Mouse (Mus musculus) MEL (cell line): ENCODE data around the gene Ints7. TPM values are rescaled to one million over a fixed set of nuclear protein-coding genes. Genes with fewer than 3 reads are reported as not detected.

Experiments used
- DNase-seq: peaks from one replicate; pipeline ENCODE4 v3.0.0; 2011; ENCODE audit warnings: low read depth, low spot score
- H3K27ac ChIP-seq: 2 replicates; pipeline ENCODE4 v1.5.1; 2012; ENCODE audit warnings: low read depth, mild to moderate bottlenecking, control low read depth, low read length, moderate library complexity; ENCODE audit not compliant: control insufficient read depth
- H3K27me3 ChIP-seq, 2 experiments: fragments of 150-350 bp in 1 of 2; sonication (generic) in 1 of 2; 2 replicates each; pipeline ENCODE4 v1.6.1; 2012; ENCODE audit warnings: low read length in 2 of 2, mild to moderate bottlenecking in 2 of 2, improper control_type of control experiment in 1 of 2, moderate library complexity in 1 of 2; ENCODE audit not compliant: insufficient read depth in 2 of 2, control insufficient read depth in 1 of 2
- H3K36me3 ChIP-seq, 2 experiments: 2 replicates each; pipeline ENCODE4 v1.6.1; 2012 to 2014; ENCODE audit warnings: low read length in 2 of 2, improper control_type of control experiment in 1 of 2, inconsistent platforms in 1 of 2, mild to moderate bottlenecking in 1 of 2; ENCODE audit not compliant: insufficient read depth in 2 of 2, control insufficient read depth in 1 of 2
- H3K4me1 ChIP-seq, 2 experiments: fragments of 150-350 bp in 1 of 2; sonication (generic) in 1 of 2; 2 replicates each; pipeline ENCODE4 v1.6.1; 2012; ENCODE audit warnings: low read length in 2 of 2, improper control_type of control experiment in 1 of 2, mild to moderate bottlenecking in 1 of 2; ENCODE audit not compliant: insufficient read depth in 2 of 2, control insufficient read depth in 1 of 2
- H3K4me3 ChIP-seq, 2 experiments: fragments of 150-350 bp in 1 of 2; sonication (generic) in 1 of 2; 2 replicates each; pipeline ENCODE4 v1.5.1; 2012; ENCODE audit warnings: low read depth in 2 of 2, low read length in 2 of 2, mild to moderate bottlenecking in 2 of 2, moderate library complexity in 2 of 2, control low read depth in 1 of 2, improper control_type of control experiment in 1 of 2; ENCODE audit not compliant: control insufficient read depth in 1 of 2, insufficient read depth in 1 of 2
- H3K79me2 ChIP-seq: 2 replicates; pipeline ENCODE4 v1.6.1; 2012; ENCODE audit warnings: mild to moderate bottlenecking, low read length, moderate library complexity; ENCODE audit not compliant: control insufficient read depth, poor library complexity, insufficient read depth
- H3K9ac ChIP-seq: 2 replicates; pipeline ENCODE4 v1.6.1; 2012; ENCODE audit warnings: low read depth, mild to moderate bottlenecking, control low read depth, low read length, moderate library complexity; ENCODE audit not compliant: control insufficient read depth, poor library complexity, severe bottlenecking
- H3K9me3 ChIP-seq: fragments of 150-350 bp; sonication (generic); replicated peaks from 2 replicates; pipeline ENCODE4 v1.6.1; 2012; ENCODE audit warnings: mild to moderate bottlenecking, low read length, improper control_type of control experiment, moderate library complexity; ENCODE audit not compliant: insufficient read depth
- BHLHE40 ChIP-seq: IDR thresholded peaks from 2 replicates; pipeline ENCODE4 v1.6.1; 2012; ENCODE audit warnings: low read depth, mild to moderate bottlenecking, inconsistent platforms, low read length, improper control_type of control experiment, borderline replicate concordance
- CHD1 ChIP-seq: IDR thresholded peaks from 2 replicates; pipeline ENCODE4 v1.6.1; 2012; ENCODE audit warnings: low read depth, mild to moderate bottlenecking, inconsistent platforms, low read length, improper control_type of control experiment
- CHD2 ChIP-seq: IDR thresholded peaks from 2 replicates; pipeline ENCODE4 v1.6.1; 2011; ENCODE audit warnings: low read length, improper control_type of control experiment
- CTCF ChIP-seq, 3 experiments: IDR thresholded peaks in 2 of 3; conservative IDR thresholded peaks in 1 of 3; 2 replicates each; pipeline ENCODE4 v1.5.1; 2011 to 2012; ENCODE audit warnings: low read length in 3 of 3, low read depth in 2 of 3, mild to moderate bottlenecking in 2 of 3, improper control_type of control experiment in 1 of 3, inconsistent platforms in 1 of 3, mixed read lengths in 1 of 3, moderate library complexity in 1 of 3; ENCODE audit not compliant: control insufficient read depth in 1 of 3, insufficient read depth in 1 of 3, poor library complexity in 1 of 3, severe bottlenecking in 1 of 3
- E2F4 ChIP-seq: IDR thresholded peaks from 2 replicates; pipeline ENCODE4 v1.6.1; 2011; ENCODE audit warnings: low read depth, low read length, improper control_type of control experiment, borderline replicate concordance
- ELF1 ChIP-seq: IDR thresholded peaks from 2 replicates; pipeline ENCODE4 v1.6.1; 2014; ENCODE audit warnings: low read depth, mild to moderate bottlenecking, inconsistent platforms, low read length, improper control_type of control experiment, moderate library complexity
- EP300 ChIP-seq, 2 experiments: IDR thresholded peaks; 2 replicates each; pipeline ENCODE4 v1.6.1; 2011; ENCODE audit warnings: improper control_type of control experiment in 2 of 2, low read length in 2 of 2, low read depth in 1 of 2, mild to moderate bottlenecking in 1 of 2
- ETS1 ChIP-seq: IDR thresholded peaks from 2 replicates; pipeline ENCODE4 v1.6.1; 2012; ENCODE audit warnings: low read depth, mild to moderate bottlenecking, inconsistent platforms, low read length, improper control_type of control experiment, moderate library complexity
- GABPA ChIP-seq: IDR thresholded peaks from 2 replicates; pipeline ENCODE4 v1.6.1; 2012; ENCODE audit warnings: low read depth, mild to moderate bottlenecking, inconsistent platforms, low read length, improper control_type of control experiment, moderate library complexity
- GATA1 ChIP-seq: IDR thresholded peaks from 2 replicates; pipeline ENCODE4 v1.6.1; 2011; ENCODE audit warnings: low read depth, low read length, improper control_type of control experiment
- HCFC1 ChIP-seq: IDR thresholded peaks from 2 replicates; pipeline ENCODE4 v1.6.1; 2012; ENCODE audit warnings: low read depth, mild to moderate bottlenecking, inconsistent platforms, low read length, improper control_type of control experiment, moderate library complexity
- JUND ChIP-seq: IDR thresholded peaks from 2 replicates; pipeline ENCODE4 v1.6.1; 2011; ENCODE audit warnings: low read depth, mild to moderate bottlenecking, improper control_type of control experiment, low read length
- KAT2A ChIP-seq: conservative IDR thresholded peaks from 2 replicates; pipeline ENCODE4 v1.6.1; 2012; ENCODE audit warnings: low read depth, low read length, improper control_type of control experiment, inconsistent platforms
- MAFK ChIP-seq: IDR thresholded peaks from 2 replicates; pipeline ENCODE4 v1.6.1; 2011; ENCODE audit warnings: low read depth, mild to moderate bottlenecking, low read length, improper control_type of control experiment, borderline replicate concordance
- MAZ ChIP-seq: IDR thresholded peaks from 2 replicates; pipeline ENCODE4 v1.6.1; 2012; ENCODE audit warnings: low read depth, mild to moderate bottlenecking, inconsistent platforms, low read length, improper control_type of control experiment
- MXI1 ChIP-seq: IDR thresholded peaks from 2 replicates; pipeline ENCODE4 v1.6.1; 2011; ENCODE audit warnings: mild to moderate bottlenecking, low read depth, low read length, improper control_type of control experiment
- MYB ChIP-seq: IDR thresholded peaks from 2 replicates; pipeline ENCODE4 v1.6.1; 2011; ENCODE audit warnings: mild to moderate bottlenecking, low read depth, low read length, improper control_type of control experiment
- MYC ChIP-seq: IDR thresholded peaks from 2 replicates; pipeline ENCODE4 v1.6.1; 2011; ENCODE audit warnings: low read depth, mild to moderate bottlenecking, low read length, improper control_type of control experiment, moderate library complexity
- POLR2A ChIP-seq, 2 experiments: IDR thresholded peaks; 2 replicates each; pipeline ENCODE4 v1.6.1; 2011 to 2012; ENCODE audit warnings: low read length in 2 of 2, mild to moderate bottlenecking in 2 of 2, control low read depth in 1 of 2, improper control_type of control experiment in 1 of 2, low read depth in 1 of 2, moderate library complexity in 1 of 2; ENCODE audit not compliant: control insufficient read depth in 1 of 2, insufficient read depth in 1 of 2, poor library complexity in 1 of 2
- POLR2AphosphoS2 ChIP-seq: IDR thresholded peaks from 2 replicates; pipeline ENCODE4 v1.6.1; 2011; ENCODE audit warnings: low read length, improper control_type of control experiment
- POLR2AphosphoS5 ChIP-seq: IDR thresholded peaks from 2 replicates; pipeline ENCODE4 v1.6.1; 2012; ENCODE audit warnings: low read depth, borderline replicate concordance, mild to moderate bottlenecking, inconsistent platforms, low read length, moderate library complexity, mixed read lengths
- RAD21 ChIP-seq: IDR thresholded peaks from 2 replicates; pipeline ENCODE4 v1.6.1; 2011; ENCODE audit warnings: mild to moderate bottlenecking, low read depth, low read length, improper control_type of control experiment
- TBP ChIP-seq: IDR thresholded peaks from 2 replicates; pipeline ENCODE4 v1.8.0; 2011; ENCODE audit warnings: low read depth, low read length, improper control_type of control experiment
- TCF12 ChIP-seq: IDR thresholded peaks from 2 replicates; pipeline ENCODE4 v1.6.1; 2014; ENCODE audit warnings: low read depth, mild to moderate bottlenecking, inconsistent platforms, low read length, improper control_type of control experiment, moderate library complexity
- USF1 ChIP-seq: IDR thresholded peaks from 2 replicates; pipeline ENCODE4 v1.6.1; 2014; ENCODE audit warnings: low read depth, mild to moderate bottlenecking, inconsistent platforms, low read length, improper control_type of control experiment, moderate library complexity
- ZC3H11A ChIP-seq: IDR thresholded peaks from 2 replicates; pipeline ENCODE4 v1.6.1; 2012; ENCODE audit warnings: low read depth, mild to moderate bottlenecking, inconsistent platforms, low read length, improper control_type of control experiment
- ZKSCAN1 ChIP-seq: IDR thresholded peaks from 2 replicates; pipeline ENCODE4 v1.6.1; 2012; ENCODE audit warnings: low read depth, mild to moderate bottlenecking, inconsistent platforms, low read length, improper control_type of control experiment, moderate library complexity
- ZMIZ1 ChIP-seq: IDR thresholded peaks from 2 replicates; pipeline ENCODE4 v1.6.1; 2012; ENCODE audit warnings: low read depth, mild to moderate bottlenecking, inconsistent platforms, low read length, improper control_type of control experiment, moderate library complexity
- polyA plus RNA-seq, 2 experiments: library from polyadenylated mRNA; stranded (reverse) in 1 of 2; unstranded in 1 of 2; fragments of >175 nt in 1 of 2; fragments of >200 nt in 1 of 2; gene quantifications; 2 replicates each; pipeline versions ENCODE4 v1.2.1 to v1.2.4; 2012; ENCODE audit warnings: low replicate concordance in 2 of 2, low read depth in 1 of 2; ENCODE audit not compliant: insufficient read length in 2 of 2, insufficient read depth in 1 of 2, missing spikeins in 1 of 2
- total RNA-seq: library from RNA; depleted of rRNA; stranded (reverse); fragments of 300-350 nt; gene quantifications from 2 replicates; pipeline ENCODE4 v1.2.3, GENCODE M21; 2012

Ints7 gene
- total and polyA plus RNA-seq, 3 experiments: 44.2 to 84.5 (median 83.5) TPM

DNA sequence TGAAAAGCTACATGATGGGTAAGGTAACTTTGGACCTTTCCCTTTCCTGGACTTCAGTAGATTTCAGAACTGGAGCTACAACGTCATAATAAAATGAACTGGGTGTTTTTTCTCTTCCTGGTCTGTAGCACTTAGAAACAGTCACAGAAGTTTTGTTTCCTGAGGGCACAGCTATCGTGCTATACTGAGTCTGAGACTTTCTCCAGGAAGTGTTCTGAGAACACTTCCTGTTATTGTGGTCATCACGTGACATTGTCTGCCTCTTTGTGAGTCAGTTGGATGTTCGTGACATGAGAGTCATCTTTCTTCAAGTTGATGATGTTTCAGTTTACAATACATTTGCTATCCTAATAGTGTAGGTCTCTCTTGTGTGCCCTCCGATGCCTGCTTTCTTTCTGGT lies 23.8 kb downstream of the Ints7 start:
- Histone ChIP-seq H3K27ac (no peak overlapping the region), H3K4me3 (no peak overlapping the region), H3K9me3 (no peaks in the 10 kb centered on the region), H3K4me1 (no peaks in the 10 kb centered on the region), H3K27me3 (no peaks in the 10 kb centered on the region), H3K9ac (no peak overlapping the region), H3K79me2 (no peaks in the 10 kb centered on the region), H3K36me3 (peaks cover 0 to 30% of the 10 kb centered on the region in 2 experiments; a peak in 2 of 4 replicates)
- DNase-seq: no peak
- TF ChIP-seq CTCF (IDR thresholded peaks at IDR 0.05 in 2 of 3, conservative IDR thresholded peaks at IDR 0.05 in 1 of 3; ENCODE audit: control insufficient read depth in 1 of 3, insufficient read depth in 1 of 3, low read depth in 2 of 3, low read length in 3 of 3, poor library complexity in 1 of 3, severe bottlenecking in 1 of 3) (no peak), ZC3H11A (no peak), TBP (no peak), GATA1 (no peak), BHLHE40 (no peak)

- TF ChIP-seq MXI1 (no peak), RAD21 (no peak), ETS1 (no peak), POLR2AphosphoS2 (no peak), USF1 (no peak), CHD1 (no peak), ZKSCAN1 (no peak), CHD2 (no peak)
- Histone ChIP-seq H3K4me1 (no peaks in the 10 kb centered on the region), H3K27ac (no peak overlapping the region), H3K79me2 (no peaks in the 10 kb centered on the region), H3K4me3 (no peak overlapping the region), H3K9ac (no peak overlapping the region), H3K9me3 (no peaks in the 10 kb centered on the region), H3K36me3 (peaks cover 0 to 24% of the 10 kb centered on the region in 2 experiments; a peak in 2 of 4 replicates), H3K27me3 (no peaks in the 10 kb centered on the region)
- DNase-seq: no peak
These were observed 29.3 kb downstream of the Ints7 start for GRCm38 (mm10) chr1:191604690-191605089.

DNA sequence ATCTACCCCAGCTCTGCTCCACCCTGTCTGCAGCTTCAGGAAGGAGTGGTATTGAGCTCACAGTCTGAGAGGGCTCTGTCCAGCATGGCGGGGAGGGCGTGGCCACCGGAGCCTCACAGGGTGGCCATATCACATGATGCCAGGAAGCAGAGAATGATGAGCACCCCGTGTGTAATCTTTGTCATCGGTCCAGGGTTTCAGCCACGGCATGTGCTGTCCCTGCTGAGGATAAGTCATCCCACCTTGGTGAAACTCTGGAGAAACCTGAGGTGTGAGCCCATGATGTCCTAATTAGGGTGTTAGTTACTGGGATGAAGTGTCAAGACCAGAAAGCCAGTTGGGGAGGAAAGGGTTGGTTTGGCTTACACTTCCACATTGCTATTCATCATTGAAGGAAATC lies 33.6 kb downstream of the Ints7 start:
- Histone ChIP-seq H3K4me1 (no peaks in the 10 kb centered on the region), H3K79me2 (no peaks in the 10 kb centered on the region), H3K36me3 (peaks cover 0 to 31% of the 10 kb centered on the region in 2 experiments; a peak in 2 of 4 replicates)
- TF ChIP-seq MXI1 (no peak), ZMIZ1 (no peak), USF1 (no peak), MYC (no peak), TCF12 (no peak), GABPA (no peak), MAFK (no peak), BHLHE40 (no peak), KAT2A (no peak), CHD1 (no peak), E2F4 (no peak), MYB (no peak), POLR2AphosphoS5 (no peak), HCFC1 (no peak), POLR2A (IDR thresholded peaks at IDR 0.05; ENCODE audit: control insufficient read depth in 1 of 2, insufficient read depth in 1 of 2, low read depth in 1 of 2, low read length in 2 of 2, poor library complexity in 1 of 2) (no peak), JUND (no peak), MAZ (no peak), EP300 (IDR thresholded peaks at IDR 0.05; ENCODE audit: low read depth in 1 of 2, low read length in 2 of 2) (no peak), ZKSCAN1 (no peak), ELF1 (no peak)
- TF ChIP-seq, all 39 proteins: peak for 0
- Histone ChIP-seq H3K27ac (no peak overlapping the region), H3K9ac (no peak overlapping the region), H3K27me3 (no peaks in the 10 kb centered on the region), H3K9me3 (no peaks in the 10 kb centered on the region), H3K4me3 (no peak overlapping the region)
- no peak for DNase-seq
